Mouse (Mus musculus) stomach, postnatal 0 days (tissue): ENCODE measurements around the gene Bcl3.

Experiments used
- CTCF ChIP-seq: IDR thresholded peaks from 2 replicates; pipeline ENCODE4 v1.5.1; 2016; ENCODE audit warnings: antibody characterized with exemption, low read depth, mild to moderate bottlenecking, moderate library complexity
- EP300 ChIP-seq: optimal IDR thresholded peaks from 2 replicates; pipeline ENCODE3; 2016; ENCODE audit warnings: antibody characterized with exemption

- TF ChIP-seq CTCF = no peak
- TF ChIP-seq EP300 = no peak
Measured at GRCm38 (mm10) chr7:19818440-19818839, 4.1 kb downstream of the Bcl3 start.
